Mouse (Mus musculus) heart, embryonic 15.5 days (tissue): ENCODE measurements around the gene Nxf1. TPM values are rescaled to one million over a fixed set of nuclear protein-coding genes. Genes with fewer than 3 reads are reported as not detected.
"Not testable (repeated sequence)": the region's sequence is repeated elsewhere in the genome, so short reads cannot be mapped to it uniquely, and the experiment has no call there.

Experiments
- ATAC-seq: fragments of 200-750 bp; cut with Nextera tagmentation; replicated peaks from 2 replicates; pipeline ENCODE4 v1.8.0; 2017; ENCODE audit warnings: low read depth, moderate TSS enrichment; ENCODE audit not compliant: insufficient number of reproducible peaks, insufficient read depth, low FRiP score
- H3K27ac ChIP-seq: fragments of 300-500 bp; sonication (generic); 2 replicates; pipeline ENCODE4 v1.5.1; 2015; ENCODE audit warnings: mild to moderate bottlenecking, inconsistent platforms
- H3K27me3 ChIP-seq: fragments of 300-500 bp; sonication (generic); 2 replicates; pipeline ENCODE4 v1.6.1; 2015; ENCODE audit warnings: inconsistent platforms
- H3K36me3 ChIP-seq: fragments of 300-500 bp; sonication (generic); 2 replicates; pipeline ENCODE4 v1.6.1; 2015; ENCODE audit warnings: mild to moderate bottlenecking, inconsistent platforms
- H3K4me1 ChIP-seq: fragments of 300-500 bp; sonication (generic); replicated peaks from 2 replicates; pipeline ENCODE4 v1.6.1; 2015; ENCODE audit warnings: inconsistent platforms
- H3K4me2 ChIP-seq: fragments of 300-500 bp; sonication (generic); 2 replicates; pipeline ENCODE4 v1.6.1; 2015; ENCODE audit warnings: inconsistent platforms, mild to moderate bottlenecking, moderate library complexity
- H3K4me3 ChIP-seq: fragments of 300-500 bp; sonication (generic); 2 replicates; pipeline ENCODE4 v1.5.1; 2015; ENCODE audit warnings: mild to moderate bottlenecking, inconsistent platforms
- H3K9ac ChIP-seq: fragments of 300-500 bp; sonication (generic); 2 replicates; pipeline ENCODE4 v1.6.1; 2015; ENCODE audit warnings: mild to moderate bottlenecking, inconsistent platforms
- H3K9me3 ChIP-seq: fragments of 300-500 bp; sonication (generic); replicated peaks from 2 replicates; pipeline ENCODE4 v1.6.1; 2016; ENCODE audit warnings: inconsistent platforms
- WGBS: fragments of 180-500 bp; shearing (Covaris S2); methylation state at CpG from one replicate; pipeline ENCODE4 v1.1.7; 2015; ENCODE audit warnings: mixed read lengths; 5-methylcytosine and 5-hydroxymethylcytosine counted together
- polyA plus RNA-seq: library from polyadenylated mRNA; unstranded; fragments of >200 nt; fragmentation: Nextera tagmentation; extraction: Ambion mirVana; gene quantifications from 2 replicates; pipeline ENCODE4 v1.2.1, GENCODE M21; 2015

Nxf1 gene
- polyA plus RNA-seq, 1 experiment from 2014 or later: 100 TPM

- no peaks in the 10 kb centered on the region for H3K27me3 ChIP-seq
- no peak overlapping the region for H3K4me2 ChIP-seq
- peaks cover 25% of the 10 kb centered on the region for H3K4me1 ChIP-seq
- H3K9ac ChIP-seq: no peak overlapping the region
- 77% methylated on average over 10 of the region's 10 CpGs for WGBS
- no peak for ATAC-seq
- no peak overlapping the region for H3K27ac ChIP-seq
- H3K36me3 ChIP-seq: peaks cover under 1% of the 10 kb centered on the region; the same call in 1 of the 2 replicates
- H3K9me3 ChIP-seq: no peaks in the 10 kb centered on the region
- H3K4me3 ChIP-seq: no peak overlapping the region
These were observed 40.8 kb upstream of the Nxf1 start for GRCm38 (mm10) chr19:8715868-8716766.

GRCm38 (mm10) chr19:8716767-8717475, 40.0 kb upstream of the Nxf1 start:
- ATAC-seq: no peak
- Histone ChIP-seq H3K4me1 (peaks cover 25% of the 10 kb centered on the region), H3K27me3 (no peaks in the 10 kb centered on the region), H3K9ac (no peak overlapping the region), H3K27ac (no peak overlapping the region), H3K4me2 (no peak overlapping the region), H3K36me3 (no peaks in the 10 kb centered on the region), H3K9me3 (no peaks in the 10 kb centered on the region), H3K4me3 (no peak overlapping the region)
- WGBS: 72% methylated on average over 9 of the region's 10 CpGs

GRCm38 (mm10) chr19:8718357-8718756, 38.5 kb upstream of the Nxf1 start:
- Histone ChIP-seq H3K9ac (no peak overlapping the region), H3K4me3 (no peak overlapping the region), H3K4me2 (no peak overlapping the region), H3K4me1 (peaks cover 21% of the 10 kb centered on the region), H3K27ac (no peak overlapping the region), H3K27me3 (no peaks in the 10 kb centered on the region), H3K9me3 (no peaks in the 10 kb centered on the region), H3K36me3 (no peaks in the 10 kb centered on the region)
- ATAC-seq: no peak
- 63% methylated on average over 3 of the region's 3 CpGs for WGBS

- not testable (repeated sequence) for H3K4me3 ChIP-seq
These were observed 37.8 kb upstream of the Nxf1 start for GRCm38 (mm10) chr19:8719037-8719436.

GRCm38 (mm10) chr19:8721378-8721777, 35.5 kb upstream of the Nxf1 start:
- 59% methylated on average over 1 of the region's 1 CpGs for WGBS
- H3K4me2 ChIP-seq: no peak overlapping the region
- no peaks in the 10 kb centered on the region for H3K9me3 ChIP-seq
- peaks cover 21% of the 10 kb centered on the region for H3K36me3 ChIP-seq
- H3K4me3 ChIP-seq: no peak overlapping the region
- no peaks in the 10 kb centered on the region for H3K27me3 ChIP-seq
- H3K4me1 ChIP-seq: peaks cover 29% of the 10 kb centered on the region
- no peak overlapping the region for H3K9ac ChIP-seq
- no peak for ATAC-seq
- no peak overlapping the region for H3K27ac ChIP-seq

More at GRCm38 (mm10) chr19:8719037-8719436, 37.8 kb upstream of the Nxf1 start:
- H3K9me3 ChIP-seq, H3K36me3 ChIP-seq, H3K27ac ChIP-seq, ATAC-seq, H3K9ac ChIP-seq, H3K4me2 ChIP-seq, H3K27me3 ChIP-seq: not testable (repeated sequence)
- H3K4me1 ChIP-seq: peaks cover 19% of the 10 kb centered on the region

- Histone ChIP-seq H3K9ac (peak overlapping the region; percentile 84), H3K27me3 (no peaks in the 10 kb centered on the region), H3K4me2 (peak overlapping the region; percentile 61), H3K27ac (no peak overlapping the region), H3K9me3 (no peaks in the 10 kb centered on the region), H3K4me3 (peak overlapping the region; percentile 65), H3K4me1 (peaks cover 29% of the 10 kb centered on the region), H3K36me3 (peaks cover 28% of the 10 kb centered on the region)
- 50% methylated on average over 4 of the region's 4 CpGs for WGBS
- no peak for ATAC-seq
These were observed 34.9 kb upstream of the Nxf1 start for GRCm38 (mm10) chr19:8722021-8722420.

GRCm38 (mm10) chr19:8722559-8722906, 34.3 kb upstream of the Nxf1 start:
- H3K9ac ChIP-seq: peak overlapping the region; percentile 84
- peaks cover 28% of the 10 kb centered on the region for H3K36me3 ChIP-seq
- H3K27ac ChIP-seq: peak overlapping the region; percentile 95
- WGBS: under 1% methylated on average over 5 of the region's 5 CpGs
- no peaks in the 10 kb centered on the region for H3K9me3 ChIP-seq
- no peaks in the 10 kb centered on the region for H3K27me3 ChIP-seq
- peak overlapping the region; percentile 65 for H3K4me3 ChIP-seq
- peak overlapping the region; percentile 61 for H3K4me2 ChIP-seq
- H3K4me1 ChIP-seq: peaks cover 29% of the 10 kb centered on the region
- no peak for ATAC-seq

- peak within 1 kb of the TSS; percentile 65 for H3K4me3 ChIP-seq
- H3K9me3 ChIP-seq: no peaks in the 10 kb centered on the region
- peak; percentile 98 for ATAC-seq
- H3K4me1 ChIP-seq: peaks cover 29% of the 10 kb centered on the region
- peak within 1 kb of the TSS; percentile 95 for H3K27ac ChIP-seq
- under 1% methylated on average over 50 of the region's 50 CpGs for WGBS
- no peaks in the 10 kb centered on the region for H3K27me3 ChIP-seq
- peaks cover 28% of the 10 kb centered on the region for H3K36me3 ChIP-seq
- peak within 1 kb of the TSS; percentile 84 for H3K9ac ChIP-seq
- H3K4me2 ChIP-seq: peak within 1 kb of the TSS; percentile 63
These were observed 33.8 kb upstream of the Nxf1 start, which contains the start of gene Slc3a2 for GRCm38 (mm10) chr19:8722907-8723573. Gene Slc3a2 (minus strand): TSS chr19:8723369.

GRCm38 (mm10) chr19:8723574-8724346, 33.1 kb upstream of the Nxf1 start:
- peak overlapping the region; percentile 65 for H3K4me3 ChIP-seq
- no peak for ATAC-seq
- peak overlapping the region; percentile 84 for H3K9ac ChIP-seq
- H3K36me3 ChIP-seq: peaks cover 28% of the 10 kb centered on the region
- peak overlapping the region; percentile 63 for H3K4me2 ChIP-seq
- peak overlapping the region; percentile 88 for H3K27ac ChIP-seq
- no peaks in the 10 kb centered on the region for H3K27me3 ChIP-seq
- no peaks in the 10 kb centered on the region for H3K9me3 ChIP-seq
- under 1% methylated on average over 20 of the region's 20 CpGs for WGBS
- H3K4me1 ChIP-seq: peaks cover 29% of the 10 kb centered on the region

GRCm38 (mm10) chr19:8724392-8724791, 32.5 kb upstream of the Nxf1 start:
- H3K9me3 ChIP-seq: no peaks in the 10 kb centered on the region
- peak overlapping the region; percentile 84 for H3K9ac ChIP-seq
- H3K27me3 ChIP-seq: no peaks in the 10 kb centered on the region
- H3K4me3 ChIP-seq: peak overlapping the region; percentile 65
- peaks cover 29% of the 10 kb centered on the region for H3K4me1 ChIP-seq
- H3K36me3 ChIP-seq: peaks cover 28% of the 10 kb centered on the region
- ATAC-seq: no peak
- peak overlapping the region; percentile 63 for H3K4me2 ChIP-seq
- H3K27ac ChIP-seq: peak overlapping the region; percentile 88
- 6% methylated on average over 2 of the region's 2 CpGs for WGBS
